Mouse (Mus musculus) thymus, postnatal 25 days (tissue): ENCODE measurements around the gene Mrps16.
A peak's percentile ranks its signal among the peaks of the same experiment; 100 is the strongest.

Source experiments
- DNase-seq: peaks from one replicate; pipeline ENCODE4 v3.0.0; 2022

The Mrps16 gene

GRCm38 (mm10) chr14:20393205-20393913, at the start of gene Mrps16:
TSS of gene Mrps16 (minus strand) at chr14:20393634.
- DNase-seq: peak; percentile 93

GRCm38 (mm10) chr14:20442252-20442651, 48.8 kb upstream of the Mrps16 start:
- DNase-seq: no peak

- DNase-seq: no peak
Measured at GRCm38 (mm10) chr14:20436976-20437375, 43.5 kb upstream of the Mrps16 start.

- DNase-seq: no peak
Measured at GRCm38 (mm10) chr14:20432420-20432819, 39.0 kb upstream of the Mrps16 start.

GRCm38 (mm10) chr14:20431726-20432125, 38.3 kb upstream of the Mrps16 start:
- no peak for DNase-seq

GRCm38 (mm10) chr14:20429833-20430232, 36.4 kb upstream of the Mrps16 start:
- DNase-seq: no peak

GRCm38 (mm10) chr14:20428593-20428992, 35.2 kb upstream of the Mrps16 start:
- DNase-seq: no peak

GRCm38 (mm10) chr14:20423046-20423445, 29.6 kb upstream of the Mrps16 start:
- DNase-seq: no peak

GRCm38 (mm10) chr14:20422257-20422656, 28.8 kb upstream of the Mrps16 start:
- DNase-seq: no peak

GRCm38 (mm10) chr14:20400071-20400470, 6.6 kb upstream of the Mrps16 start:
- peak; percentile 28 for DNase-seq

GRCm38 (mm10) chr14:20398864-20399263, 5.4 kb upstream of the Mrps16 start:
- DNase-seq: peak; percentile 40

- no peak for DNase-seq
Measured at GRCm38 (mm10) chr14:20397220-20397619, 3.8 kb upstream of the Mrps16 start.

GRCm38 (mm10) chr14:20392326-20392725, 1.1 kb downstream of the Mrps16 start:
- DNase-seq: no peak

GRCm38 (mm10) chr14:20389446-20390079, 3.9 kb downstream of the Mrps16 start:
- DNase-seq: no peak

- DNase-seq: peak; percentile 95
Measured at GRCm38 (mm10) chr14:20388441-20389129, 4.8 kb downstream of the Mrps16 start, which contains the start of gene Dnajc9. TSS of gene Dnajc9 (minus strand) at chr14:20388910.

- DNase-seq: no peak
Measured at GRCm38 (mm10) chr14:20379753-20380430, 13.5 kb downstream of the Mrps16 start.

GRCm38 (mm10) chr14:20379087-20379640, 14.3 kb downstream of the Mrps16 start:
- DNase-seq: no peak

- DNase-seq: peak; percentile 69
Measured at GRCm38 (mm10) chr14:20378313-20379061, 14.9 kb downstream of the Mrps16 start.

GRCm38 (mm10) chr14:20377112-20377521, 16.3 kb downstream of the Mrps16 start:
- DNase-seq: no peak

- DNase-seq: no peak
Measured at GRCm38 (mm10) chr14:20371854-20372253, 21.6 kb downstream of the Mrps16 start.

GRCm38 (mm10) chr14:20370798-20371197, 22.6 kb downstream of the Mrps16 start:
- no peak for DNase-seq

- no peak for DNase-seq
Measured at GRCm38 (mm10) chr14:20368271-20368670, 25.2 kb downstream of the Mrps16 start.
